Mouse (Mus musculus) limb, embryonic 10.5 days (tissue): Measurements from ENCODE around the gene Olfr1342. TPM values are rescaled to one million over a fixed set of nuclear protein-coding genes. Genes with fewer than 3 reads are reported as not detected.
A peak's percentile ranks its signal among the peaks of the same experiment; 100 is the strongest.

Experiments
- DNase-seq: peaks from one replicate; pipeline ENCODE4 v3.0.0-alpha.2; 2017; ENCODE audit warnings: low spot score
- H3K27ac ChIP-seq: fragments of 300-500 bp; sonication (generic); 2 replicates; pipeline ENCODE4 v1.5.1; 2016; ENCODE audit warnings: mild to moderate bottlenecking
- H3K27me3 ChIP-seq: fragments of 300-500 bp; sonication (generic); 2 replicates; pipeline ENCODE4 v1.6.1; 2016; ENCODE audit warnings: low read depth, mild to moderate bottlenecking; ENCODE audit not compliant: poor library complexity, severe bottlenecking
- H3K36me3 ChIP-seq: fragments of 300-500 bp; sonication (generic); 2 replicates; pipeline ENCODE4 v1.6.1; 2016; ENCODE audit warnings: mild to moderate bottlenecking, moderate library complexity
- H3K4me1 ChIP-seq: fragments of 300-500 bp; sonication (generic); 2 replicates; pipeline ENCODE4 v1.6.1; 2016
- H3K4me3 ChIP-seq: fragments of 300-500 bp; sonication (generic); 2 replicates; pipeline ENCODE4 v1.5.1; 2016; ENCODE audit warnings: mild to moderate bottlenecking, moderate library complexity
- H3K9me3 ChIP-seq: fragments of 300-500 bp; sonication (generic); replicated peaks from 2 replicates; pipeline ENCODE4 v1.6.1; 2016; ENCODE audit warnings: mild to moderate bottlenecking
- WGBS: fragments of 180-500 bp; shearing (Covaris S2); methylation state at CpG from one replicate; pipeline ENCODE4 v1.1.7; 2016; 5-methylcytosine and 5-hydroxymethylcytosine counted together
- polyA plus RNA-seq: library from polyadenylated mRNA; unstranded; fragments of >200 nt; fragmentation: Nextera tagmentation; extraction: Ambion mirVana; gene quantifications from 2 replicates; pipeline ENCODE4 v1.2.1, GENCODE M21; 2016

Gene Olfr1342
- polyA plus RNA-seq, result 0.05 TPM in 1 of 2 replicates, not detected in the other

DNA sequence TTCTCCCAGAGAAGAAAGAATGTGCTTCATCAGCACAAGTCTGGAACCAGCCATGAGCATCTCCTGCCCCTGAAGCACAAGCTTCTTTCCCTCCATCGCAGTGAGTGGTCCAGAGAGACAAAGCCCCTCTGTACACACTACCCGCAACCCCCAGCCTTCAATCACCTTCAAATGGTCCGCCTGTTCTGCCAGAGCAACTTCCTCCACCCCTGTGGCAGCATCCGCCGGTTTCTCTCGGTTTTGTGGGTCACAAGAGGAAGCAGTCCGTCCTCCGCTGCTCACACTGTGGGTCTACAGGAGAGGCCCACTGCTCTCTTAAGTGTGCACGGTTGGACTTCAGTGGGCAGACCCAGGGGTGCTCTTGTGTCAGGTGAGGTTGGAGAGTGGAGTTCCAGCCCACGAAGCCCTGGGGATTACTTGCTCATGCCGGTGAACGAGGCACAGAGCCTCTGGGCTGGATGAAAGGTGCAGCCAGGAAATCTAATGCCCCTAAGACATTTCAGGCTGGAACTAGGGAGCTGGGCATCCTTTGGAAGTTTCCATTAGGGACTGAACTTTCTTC is at the start of gene Olfr1342:
Gene Olfr1342 (minus strand): TSS at position 345 of the 562 bp plus-strand sequence.
- no peaks in the 10 kb centered on the region for H3K36me3 ChIP-seq
- 63% methylated on average over 12 of the region's 12 CpGs for WGBS
- no peaks in the 10 kb centered on the region for H3K9me3 ChIP-seq
- H3K4me1 ChIP-seq, result peaks cover 16% of the 10 kb centered on the region
- H3K27ac ChIP-seq, result peak within 1 kb of the TSS; percentile 51
- DNase-seq, result peak; percentile 32
- no peaks in the 10 kb centered on the region for H3K27me3 ChIP-seq
- no peak within 1 kb of the TSS for H3K4me3 ChIP-seq

- 9% methylated on average over 16 of the region's 16 CpGs for WGBS
- H3K4me3 ChIP-seq, result no peak overlapping the region
- H3K27me3 ChIP-seq, result peaks cover 34% of the 10 kb centered on the region
- H3K9me3 ChIP-seq, result no peaks in the 10 kb centered on the region
- no peak for DNase-seq
- no peak overlapping the region for H3K27ac ChIP-seq
- H3K4me1 ChIP-seq, result no peaks in the 10 kb centered on the region
- H3K36me3 ChIP-seq, result no peaks in the 10 kb centered on the region
Observed at GRCm38 (mm10) chr4:118741881-118742280, 49.3 kb upstream of the Olfr1342 start.

- Histone ChIP-seq H3K27ac (no peak overlapping the region), H3K4me3 (no peak overlapping the region), H3K36me3 (no peaks in the 10 kb centered on the region), H3K4me1 (no peaks in the 10 kb centered on the region), H3K27me3 (peaks cover 34% of the 10 kb centered on the region), H3K9me3 (no peaks in the 10 kb centered on the region)
- WGBS, result 9% methylated on average over 11 of the region's 11 CpGs
- DNase-seq, result no peak
Observed at GRCm38 (mm10) chr4:118740988-118741698, 48.6 kb upstream of the Olfr1342 start.

DNA sequence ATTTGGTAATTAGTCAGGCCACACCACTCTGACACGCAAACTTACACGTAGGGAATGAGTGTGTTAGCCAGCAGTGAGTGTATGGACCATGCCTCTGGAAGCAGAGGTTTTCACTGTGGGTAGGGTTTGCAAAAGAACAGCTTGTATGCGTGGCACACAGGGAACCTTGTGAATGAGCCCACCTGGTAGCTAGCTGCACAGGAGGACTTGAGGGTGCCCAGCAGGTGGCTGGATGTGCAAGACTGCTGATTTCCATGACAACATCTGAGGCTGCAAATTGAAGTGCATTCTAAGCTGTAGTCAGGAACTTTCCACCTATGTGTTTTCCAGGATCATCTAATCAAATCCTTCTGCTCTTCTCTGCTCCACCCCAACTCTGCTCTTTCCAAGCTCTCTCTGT is 47.0 kb upstream of the Olfr1342 start:
- Histone ChIP-seq H3K36me3 (no peaks in the 10 kb centered on the region), H3K27me3 (peaks cover 34% of the 10 kb centered on the region), H3K27ac (no peak overlapping the region), H3K9me3 (no peaks in the 10 kb centered on the region), H3K4me3 (no peak overlapping the region), H3K4me1 (no peaks in the 10 kb centered on the region)
- DNase-seq, result no peak
- 63% methylated on average over 3 of the region's 3 CpGs for WGBS

GRCm38 (mm10) chr4:118731875-118732274 is 39.3 kb upstream of the Olfr1342 start, which contains the start of gene Olfr1339:
Gene Olfr1339 (plus strand): TSS chr4:118732175.
- Histone ChIP-seq H3K27ac (no peak within 1 kb of the TSS), H3K36me3 (no peaks in the 10 kb centered on the region), H3K4me3 (no peak within 1 kb of the TSS), H3K27me3 (no peaks in the 10 kb centered on the region), H3K9me3 (no peaks in the 10 kb centered on the region), H3K4me1 (no peaks in the 10 kb centered on the region)
- DNase-seq, result no peak
- WGBS, result 95% methylated on average over 1 of the region's 1 CpGs

DNA sequence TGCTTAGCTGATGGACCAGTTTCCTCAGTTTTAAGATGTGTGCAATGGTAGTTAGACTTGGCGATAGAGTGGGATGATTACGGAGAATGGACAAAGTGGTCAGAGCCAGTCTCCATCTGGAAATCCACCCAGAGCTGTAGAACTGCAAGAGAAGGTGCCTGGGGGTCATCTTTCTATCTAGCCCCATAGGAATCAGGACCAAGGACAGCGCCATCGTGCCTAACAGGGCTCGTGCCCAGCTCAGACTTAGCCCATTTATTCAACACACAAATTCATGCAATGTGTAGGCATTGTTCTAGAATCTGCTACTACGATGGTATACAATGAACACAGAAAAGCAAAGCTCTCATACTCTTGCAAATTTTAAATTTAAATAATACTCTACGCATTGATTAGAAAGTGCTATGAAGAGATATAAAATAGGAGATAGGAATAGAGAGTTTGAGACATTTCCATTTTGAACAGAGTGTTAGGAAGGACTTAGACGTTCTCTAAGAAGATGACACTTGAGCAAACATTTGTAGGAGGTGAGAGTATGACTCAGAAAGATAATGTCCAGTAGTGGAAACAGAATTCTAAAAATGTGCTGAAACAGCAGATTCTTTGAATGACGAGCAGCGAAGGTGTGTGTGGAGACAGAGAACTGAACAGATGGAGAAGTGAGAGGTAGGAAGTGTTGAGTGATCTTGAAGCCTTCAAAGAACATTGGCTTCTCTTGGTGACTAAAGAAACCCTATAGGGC is 29.4 kb upstream of the Olfr1342 start:
- Histone ChIP-seq H3K36me3 (no peaks in the 10 kb centered on the region), H3K9me3 (no peaks in the 10 kb centered on the region), H3K4me1 (no peaks in the 10 kb centered on the region), H3K27ac (no peak overlapping the region), H3K4me3 (no peak overlapping the region), H3K27me3 (no peaks in the 10 kb centered on the region)
- 59% methylated on average over 10 of the region's 10 CpGs for WGBS
- DNase-seq, result peak; percentile 57

GRCm38 (mm10) chr4:118719838-118720237 is 27.3 kb upstream of the Olfr1342 start, which contains the start of gene Olfr1340:
Gene Olfr1340 (plus strand): TSS chr4:118720138.
- Histone ChIP-seq H3K27ac (no peak within 1 kb of the TSS), H3K4me3 (no peak within 1 kb of the TSS), H3K9me3 (no peaks in the 10 kb centered on the region), H3K4me1 (no peaks in the 10 kb centered on the region), H3K27me3 (no peaks in the 10 kb centered on the region), H3K36me3 (no peaks in the 10 kb centered on the region)
- no peak for DNase-seq

DNA sequence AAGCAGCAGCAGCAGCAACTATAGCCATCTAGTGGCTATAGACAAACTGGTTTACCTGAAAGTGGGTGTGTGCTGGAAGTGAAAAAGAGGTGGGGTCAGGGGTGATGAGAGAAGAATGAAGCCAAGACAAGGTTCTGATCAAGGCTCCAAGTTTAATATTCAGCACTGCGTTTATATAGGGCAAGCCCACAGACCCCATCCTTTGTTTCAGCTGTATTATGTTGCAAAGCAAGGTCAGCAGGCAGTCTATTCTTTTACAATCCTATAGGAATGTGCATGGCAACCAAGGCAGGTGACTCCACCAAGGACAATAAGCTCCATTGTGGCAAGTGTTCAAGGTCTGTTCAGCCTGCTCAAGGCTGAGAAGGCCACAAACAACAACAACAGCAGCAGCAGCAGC is 19.1 kb upstream of the Olfr1342 start:
- Histone ChIP-seq H3K36me3 (no peaks in the 10 kb centered on the region), H3K27me3 (no peaks in the 10 kb centered on the region), H3K9me3 (no peaks in the 10 kb centered on the region), H3K4me1 (no peaks in the 10 kb centered on the region), H3K4me3 (no peak overlapping the region), H3K27ac (no peak overlapping the region)
- WGBS, result 59% methylated on average over 1 of the region's 1 CpGs
- DNase-seq, result no peak

DNA sequence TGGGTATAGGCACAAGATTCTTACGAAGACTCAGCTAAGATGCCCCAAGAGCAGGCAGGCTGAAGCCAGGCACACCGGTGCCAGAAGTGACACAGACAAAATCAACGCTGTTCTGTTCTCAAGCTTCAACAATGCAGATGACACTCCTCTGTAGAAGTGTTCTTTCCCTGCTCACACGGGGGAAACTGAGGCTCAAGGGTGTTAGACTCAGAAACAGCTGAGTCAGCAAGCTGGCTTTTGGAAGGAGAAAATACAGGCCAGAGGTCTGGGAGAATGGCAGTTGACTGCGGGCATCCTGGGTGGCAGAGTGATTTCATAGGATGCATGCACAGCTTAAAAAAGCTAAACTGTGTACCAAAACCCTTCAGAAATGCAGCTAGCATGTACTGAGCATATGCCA is 15.5 kb upstream of the Olfr1342 start:
- Histone ChIP-seq H3K4me1 (no peaks in the 10 kb centered on the region), H3K4me3 (no peak overlapping the region), H3K36me3 (no peaks in the 10 kb centered on the region), H3K9me3 (no peaks in the 10 kb centered on the region), H3K27ac (no peak overlapping the region), H3K27me3 (no peaks in the 10 kb centered on the region)
- DNase-seq, result no peak
- WGBS, result 84% methylated on average over 5 of the region's 5 CpGs

- H3K36me3 ChIP-seq, result no peaks in the 10 kb centered on the region
- H3K27ac ChIP-seq, result no peak within 1 kb of the TSS
- no peaks in the 10 kb centered on the region for H3K9me3 ChIP-seq
- H3K27me3 ChIP-seq, result no peaks in the 10 kb centered on the region
- H3K4me3 ChIP-seq, result no peak within 1 kb of the TSS
- H3K4me1 ChIP-seq, result no peaks in the 10 kb centered on the region
- DNase-seq, result no peak
- 83% methylated on average over 3 of the region's 3 CpGs for WGBS
Observed at GRCm38 (mm10) chr4:118703223-118703622, 10.7 kb upstream of the Olfr1342 start, which contains the start of gene Olfr1341. Gene Olfr1341 (plus strand): TSS chr4:118703523.

DNA sequence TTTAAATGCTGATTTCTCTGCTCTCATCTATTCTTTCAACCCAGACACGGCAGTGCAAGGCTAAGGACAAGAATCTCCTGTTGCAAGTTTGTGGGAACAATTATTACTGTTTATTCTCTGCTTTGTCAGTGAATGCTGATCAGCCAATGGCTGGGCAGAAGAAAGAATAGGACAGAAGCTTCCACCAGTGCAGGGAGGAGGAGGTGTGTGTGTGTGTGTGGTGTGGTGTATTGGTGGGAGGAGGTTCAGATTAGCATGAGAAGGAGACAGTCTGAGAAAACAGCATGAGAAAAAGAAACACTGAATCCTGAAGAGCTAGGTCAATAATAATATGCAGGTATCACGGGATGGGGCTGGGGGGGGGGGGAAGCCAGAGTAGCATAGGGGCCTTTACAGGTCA is 1.3 kb upstream of the Olfr1342 start:
- 69% methylated on average over 2 of the region's 2 CpGs for WGBS
- no peak for DNase-seq
- no peak overlapping the region for H3K4me3 ChIP-seq

DNA sequence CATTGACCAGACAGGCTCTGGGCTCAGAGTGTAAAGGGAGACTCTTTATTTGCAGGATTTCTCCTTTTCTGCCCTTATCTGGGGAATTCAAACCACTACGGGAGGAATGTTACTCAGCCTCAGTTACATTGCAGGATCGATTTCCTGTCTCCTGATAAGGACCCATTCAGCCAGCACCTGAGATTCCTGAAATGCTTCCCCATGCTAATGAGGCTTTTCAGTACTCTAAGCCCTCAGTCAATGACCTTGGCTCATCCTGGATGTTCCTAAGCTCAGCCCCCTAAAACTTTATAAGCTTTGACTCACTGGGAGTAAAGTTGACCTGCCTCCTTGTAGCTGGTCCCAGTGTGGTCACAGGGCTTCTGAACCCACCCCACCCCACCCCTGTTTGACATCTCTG is 5.5 kb downstream of the Olfr1342 start:
- no peak for DNase-seq
- H3K9me3 ChIP-seq, result no peaks in the 10 kb centered on the region
- H3K4me1 ChIP-seq, result no peaks in the 10 kb centered on the region; the same call in 1 of the 2 replicates
- H3K4me3 ChIP-seq, result no peak overlapping the region
- no peak overlapping the region for H3K27ac ChIP-seq
- no peaks in the 10 kb centered on the region for H3K27me3 ChIP-seq
- WGBS, result 59% methylated on average over 2 of the region's 2 CpGs
- no peaks in the 10 kb centered on the region for H3K36me3 ChIP-seq

More for the DNA sequence above, 1.3 kb upstream of the Olfr1342 start:
- Histone ChIP-seq H3K4me1 (peaks cover 16% of the 10 kb centered on the region), H3K27ac (no peak overlapping the region), H3K36me3 (no peaks in the 10 kb centered on the region), H3K9me3 (no peaks in the 10 kb centered on the region), H3K27me3 (no peaks in the 10 kb centered on the region)

GRCm38 (mm10) chr4:118658652-118659051 is 33.9 kb downstream of the Olfr1342 start, which contains the start of gene Olfr62:
Gene Olfr62 (plus strand): TSS chr4:118658952.
- Histone ChIP-seq H3K27me3 (no peaks in the 10 kb centered on the region), H3K27ac (no peak within 1 kb of the TSS), H3K9me3 (no peaks in the 10 kb centered on the region), H3K4me3 (no peak within 1 kb of the TSS), H3K4me1 (no peaks in the 10 kb centered on the region), H3K36me3 (no peaks in the 10 kb centered on the region)
- DNase-seq, result no peak
